Mouse (Mus musculus) MN1 (cell line): ENCODE results near the gene Cd83.
A peak's percentile ranks its signal among the peaks of the same experiment; 100 is the strongest.

Source experiments
- DNase-seq: peaks from one replicate; pipeline ENCODE4 v3.0.0-alpha.2; 2016; ENCODE audit warnings: low spot score

The Cd83 gene

DNA sequence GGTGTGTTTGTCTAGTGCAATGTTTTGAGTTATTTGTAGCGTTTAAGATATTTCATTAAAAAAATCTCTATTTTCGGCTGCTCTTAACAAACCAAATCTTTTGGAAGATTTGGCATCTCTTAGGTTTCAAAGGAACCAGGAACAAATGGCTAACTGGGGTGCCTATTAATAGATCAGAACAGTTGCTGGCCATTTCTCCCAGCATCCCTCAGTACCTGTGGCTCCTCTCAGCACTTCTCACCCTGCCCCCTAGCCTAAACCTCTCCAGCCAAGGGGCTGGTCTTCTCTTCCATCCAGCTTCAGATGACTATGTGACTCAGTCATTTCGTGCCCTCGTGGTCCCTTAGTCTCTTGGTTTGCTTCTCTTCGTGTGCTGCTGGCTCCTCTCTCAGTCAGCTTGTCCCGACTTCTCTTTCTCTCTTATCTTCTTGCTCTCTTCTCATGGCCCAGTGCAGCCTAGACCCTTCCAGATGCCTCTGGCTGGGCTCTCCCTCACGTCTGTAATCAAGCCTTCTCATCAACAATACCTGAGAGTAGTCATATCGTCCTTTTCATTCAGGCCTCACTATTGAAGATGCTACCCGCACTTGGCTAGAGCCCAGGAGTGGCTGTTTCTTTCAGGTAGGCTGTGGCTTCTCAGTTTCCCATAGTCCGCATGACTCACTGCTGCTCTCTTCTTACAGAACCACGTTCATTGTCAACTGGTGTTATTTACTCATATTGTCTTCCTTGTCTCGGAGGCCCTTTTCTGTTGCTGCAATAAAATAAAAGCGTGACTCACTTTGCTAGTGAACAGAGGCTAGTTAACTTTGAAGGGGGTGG, 9.8 kb upstream of the Cd83 start:
- DNase-seq: peak; percentile 24

DNA sequence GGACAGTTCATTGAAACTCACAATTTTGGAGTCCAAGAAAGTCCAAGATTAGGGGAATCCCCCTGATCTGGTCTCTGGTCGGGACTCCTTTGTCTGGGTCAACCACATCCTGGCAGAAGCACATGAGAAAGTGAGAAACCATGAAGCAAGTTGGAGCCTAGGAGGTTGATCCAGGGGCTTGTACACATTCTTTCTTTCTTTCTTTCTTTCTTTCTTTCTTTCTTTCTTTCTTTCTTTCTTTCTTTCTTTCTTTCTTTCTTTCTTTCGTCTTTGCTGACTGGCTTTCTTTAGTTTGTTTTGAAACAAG, 9.2 kb upstream of the Cd83 start:
- DNase-seq: no peak

DNA sequence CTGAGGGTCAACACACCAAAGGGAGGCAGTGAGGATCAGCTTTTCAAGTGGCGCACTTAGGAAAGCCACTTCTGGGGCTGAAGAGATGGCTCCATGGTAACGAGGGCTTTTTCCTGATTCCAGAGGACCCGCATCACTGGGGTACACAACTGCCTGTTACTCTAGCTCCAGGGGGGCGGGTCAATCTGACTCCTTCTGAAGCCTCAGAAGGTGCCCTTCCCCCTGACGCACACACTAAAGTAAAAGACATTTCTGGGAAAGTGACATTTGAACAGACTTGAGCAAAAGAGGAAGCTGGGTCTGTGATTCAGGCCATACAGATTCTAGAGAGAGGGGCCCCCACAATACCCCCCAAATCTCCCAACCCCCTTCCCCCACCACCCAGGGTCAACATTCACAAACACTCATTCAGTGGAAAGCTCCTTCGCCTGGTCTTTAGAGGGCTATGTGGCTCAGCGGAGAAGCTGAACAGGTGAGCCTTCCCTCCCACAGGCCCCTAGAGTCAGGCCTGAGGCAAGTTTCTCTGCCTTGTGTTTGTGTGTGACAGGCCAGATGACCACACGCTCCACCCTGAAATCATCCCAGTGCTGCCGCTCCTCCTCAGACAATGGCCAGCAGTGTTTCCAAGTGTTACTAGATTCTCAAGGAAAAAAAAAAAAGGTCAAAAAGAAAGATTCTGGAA, 7.1 kb upstream of the Cd83 start:
- no peak for DNase-seq

DNA sequence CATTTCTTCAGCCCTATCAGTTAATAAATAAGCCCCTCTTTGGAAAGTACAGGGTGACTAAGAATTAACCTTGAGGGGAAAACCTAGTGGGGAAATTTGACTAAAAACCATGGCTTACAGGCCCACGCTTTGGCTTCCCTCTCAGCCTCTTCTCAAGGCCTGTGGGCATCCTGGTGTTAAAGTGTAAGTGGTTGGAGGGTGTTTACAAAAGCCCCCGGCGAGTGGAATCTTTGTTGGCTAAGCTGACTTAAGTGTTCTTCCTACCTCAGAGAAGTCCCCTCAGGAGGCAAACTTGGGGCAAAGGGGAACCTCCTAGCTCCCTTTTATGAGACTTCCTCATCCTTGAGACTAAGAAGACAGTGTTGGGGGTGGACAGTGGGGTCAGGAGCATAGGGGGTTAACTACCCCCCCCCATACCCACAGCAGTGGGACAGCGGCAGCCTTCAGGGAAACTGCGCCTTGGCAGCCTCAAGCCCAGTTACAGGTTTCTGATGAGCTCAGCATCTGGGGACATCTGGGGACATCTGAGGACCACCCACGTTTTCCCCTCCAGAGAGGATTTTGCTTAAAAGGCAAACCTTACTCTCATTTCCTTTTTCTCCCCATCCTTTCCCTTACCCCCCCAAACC, 6.4 kb upstream of the Cd83 start:
- DNase-seq: no peak

DNA sequence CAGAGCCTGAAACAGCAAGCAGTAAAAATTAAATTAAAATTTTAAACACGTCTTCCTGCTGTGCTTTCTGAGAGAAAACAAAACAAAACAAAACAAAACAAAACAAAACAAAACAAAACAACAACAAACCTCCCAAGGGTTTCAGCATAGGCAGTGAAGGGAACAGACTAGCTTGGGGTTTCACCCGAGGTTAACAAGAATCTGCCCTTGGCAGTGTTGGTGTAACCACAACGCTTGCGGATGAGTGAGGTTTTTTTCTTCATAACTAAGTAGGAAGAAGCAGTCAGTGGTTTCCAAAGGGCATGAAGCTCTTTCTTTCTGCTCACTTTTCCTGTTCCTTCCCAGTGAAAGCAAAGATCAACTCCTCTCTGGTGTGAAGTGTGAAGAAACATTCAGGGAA, 5.6 kb upstream of the Cd83 start:
- no peak for DNase-seq

DNA sequence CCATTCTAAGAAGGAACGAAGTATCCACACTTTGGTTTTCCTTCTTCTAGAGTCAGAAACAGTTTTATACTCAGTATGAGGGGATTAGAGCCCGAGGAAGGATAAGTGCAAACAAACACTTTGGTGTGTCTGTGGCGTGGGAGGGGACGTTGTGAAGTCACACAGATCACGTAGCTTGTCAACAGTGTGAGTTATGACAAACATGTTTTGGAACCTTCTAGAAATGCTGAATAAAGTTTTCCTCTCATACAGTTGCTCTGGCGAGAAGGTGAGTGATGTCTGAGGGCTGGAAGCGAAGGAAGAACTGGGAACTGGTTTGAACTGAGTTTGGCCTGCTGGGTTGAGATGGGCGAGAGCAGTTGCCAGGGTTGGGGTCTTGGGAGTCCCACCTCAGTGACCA, 4.5 kb upstream of the Cd83 start:
- no peak for DNase-seq

DNA sequence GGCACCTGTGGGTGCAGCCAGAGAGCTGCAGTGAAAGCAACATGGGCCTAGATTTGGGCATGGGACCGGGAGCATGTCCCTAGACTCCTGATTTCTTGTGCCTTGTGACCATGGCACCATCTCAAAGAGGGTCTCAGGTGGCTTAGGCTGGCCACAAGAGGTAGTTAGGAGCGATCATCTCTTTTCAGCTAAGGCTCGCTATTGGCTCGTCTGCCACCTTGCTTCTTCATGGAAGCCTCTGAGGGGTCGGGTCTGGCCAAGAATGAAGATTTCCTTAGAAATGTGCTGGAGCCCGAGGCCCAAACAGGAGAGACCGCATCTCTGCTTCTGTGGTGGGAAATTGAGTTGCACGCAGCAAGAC, 1.1 kb downstream of the Cd83 start:
- no peak for DNase-seq

DNA sequence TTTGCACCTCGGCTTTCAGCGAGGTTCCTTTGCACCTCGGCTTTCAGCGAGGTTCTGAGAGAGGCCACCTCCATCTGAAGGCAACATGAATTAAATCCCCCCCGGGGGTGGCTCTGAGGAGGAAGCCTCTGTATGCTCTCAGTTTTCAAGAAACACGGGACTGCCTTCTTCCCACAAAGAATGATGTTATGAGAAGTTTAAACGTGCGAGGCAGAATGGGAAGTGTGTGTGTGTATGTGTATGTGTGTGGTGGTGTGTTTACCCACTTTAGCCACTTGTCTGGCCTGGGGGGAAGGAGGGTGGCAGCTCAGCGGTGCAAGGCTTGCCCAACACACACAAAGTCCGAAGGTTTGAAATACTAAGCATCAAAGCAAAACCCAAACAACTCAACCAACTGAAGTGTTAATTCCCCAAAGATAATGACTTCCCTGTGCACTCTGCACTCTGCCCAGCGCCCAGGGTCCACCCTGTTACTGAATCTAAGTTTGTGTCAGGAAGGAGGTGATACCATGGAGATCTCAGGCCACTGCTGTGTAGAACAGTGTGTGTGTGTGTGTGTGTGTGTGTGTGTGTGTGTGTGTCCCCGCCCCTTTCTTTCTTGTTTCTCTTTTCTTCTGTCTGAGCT, 1.7 kb downstream of the Cd83 start:
- DNase-seq: no peak

DNA sequence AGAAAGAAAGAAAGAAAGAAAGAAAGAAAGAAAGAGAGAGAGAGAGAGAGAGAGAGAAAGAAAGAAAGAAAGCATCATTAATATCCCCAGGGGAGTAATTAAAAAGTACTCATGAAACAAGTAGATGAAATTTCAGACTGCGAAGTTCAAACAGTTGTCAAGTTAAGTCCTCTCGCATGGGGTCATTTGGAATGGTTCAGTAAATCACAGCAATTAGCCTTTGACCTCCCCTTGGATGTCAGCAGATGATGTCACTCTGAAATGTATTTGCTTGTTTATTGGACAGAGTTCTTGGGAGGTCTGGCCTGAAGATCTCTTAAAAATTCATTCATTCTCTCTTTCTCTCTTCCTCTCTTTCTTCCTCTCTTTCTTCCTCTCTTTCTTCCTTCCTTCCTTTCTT, 2.7 kb downstream of the Cd83 start:
- DNase-seq: no peak

DNA sequence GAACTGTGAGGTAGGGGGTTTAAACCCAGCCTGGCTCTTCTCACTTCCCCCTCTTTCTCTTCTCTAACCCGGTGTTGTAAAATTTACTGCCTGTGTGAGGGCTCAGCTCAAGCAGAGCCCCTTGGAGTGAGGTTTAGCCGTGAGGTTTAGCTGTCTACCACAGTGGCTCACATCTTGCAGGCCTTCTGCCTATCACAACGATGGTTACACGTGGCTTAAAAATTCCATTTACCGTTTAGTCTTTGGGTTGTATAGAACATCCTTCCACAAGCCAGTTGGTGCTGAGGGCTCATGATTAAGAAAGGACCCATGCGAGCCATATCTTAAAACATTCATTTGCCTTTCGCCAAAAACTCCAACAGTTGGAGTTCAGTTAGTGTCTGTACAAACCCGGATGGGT, 3.5 kb downstream of the Cd83 start:
- DNase-seq: no peak

DNA sequence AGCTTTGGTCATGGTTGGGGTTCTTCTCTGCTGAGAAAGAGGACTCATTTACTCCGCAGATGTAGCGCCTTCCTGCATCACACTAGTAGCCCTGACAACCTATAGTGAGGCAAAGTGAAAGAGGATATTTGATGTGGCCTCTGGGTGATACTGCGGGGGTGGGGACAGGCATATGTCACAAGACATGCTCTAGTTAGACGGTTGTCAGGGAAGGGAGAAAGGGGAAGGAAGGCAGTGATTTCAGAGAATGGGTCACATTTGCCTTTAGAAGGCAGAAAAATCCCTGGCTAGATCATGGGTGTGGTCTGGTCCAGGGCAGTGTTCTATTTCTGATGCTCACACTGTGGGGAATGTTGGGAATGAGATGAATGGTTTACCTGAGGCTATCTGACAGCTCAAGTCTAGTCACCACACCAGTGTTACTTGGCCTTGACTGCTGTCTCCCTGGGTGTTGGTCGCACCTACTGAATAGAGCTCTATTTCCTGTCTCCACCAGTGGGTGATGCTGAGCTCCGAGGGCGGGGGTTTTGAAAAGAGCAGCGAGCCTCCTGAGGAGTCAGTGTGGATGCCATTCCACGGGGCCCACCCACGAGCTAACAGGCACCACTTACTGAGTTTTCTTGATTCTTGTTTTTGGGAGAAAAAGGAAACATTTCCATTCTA, 4.5 kb downstream of the Cd83 start:
- DNase-seq: no peak

DNA sequence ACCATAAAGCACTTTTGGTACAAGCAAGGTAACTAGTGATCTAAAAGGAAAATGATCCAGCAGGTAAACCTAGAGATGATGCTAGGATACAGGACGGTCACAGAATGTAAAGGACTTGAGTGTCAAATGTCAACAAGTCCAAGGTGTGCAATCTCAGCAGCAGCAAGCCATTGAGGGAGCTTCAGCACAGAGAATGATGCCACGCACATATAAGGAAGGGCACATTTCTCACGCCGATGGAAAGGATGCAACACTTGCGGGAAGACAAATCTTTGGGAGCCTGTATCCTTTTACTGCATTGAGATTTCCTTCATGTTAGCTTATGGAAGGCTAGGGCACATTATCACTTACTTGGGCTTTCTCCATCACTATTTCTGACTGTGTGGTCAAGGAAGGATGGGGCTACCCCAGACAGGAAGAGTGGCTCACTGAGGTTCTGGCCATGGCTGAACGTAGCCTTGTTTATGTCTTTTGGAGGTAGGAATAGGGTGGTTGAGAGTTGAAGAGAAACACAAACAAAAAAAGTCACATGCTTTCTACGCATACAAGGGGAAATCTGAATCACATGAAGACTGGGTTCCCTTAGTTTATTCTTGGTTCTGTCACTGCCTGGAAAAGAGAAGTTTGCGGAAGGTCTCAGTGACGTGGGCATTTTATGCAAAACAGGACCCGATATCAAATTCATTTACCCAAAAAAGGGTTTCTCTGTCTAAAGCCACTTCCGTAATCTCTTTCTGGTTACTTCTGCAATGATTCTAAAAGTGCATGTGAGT, 5.8 kb downstream of the Cd83 start:
- DNase-seq: no peak

DNA sequence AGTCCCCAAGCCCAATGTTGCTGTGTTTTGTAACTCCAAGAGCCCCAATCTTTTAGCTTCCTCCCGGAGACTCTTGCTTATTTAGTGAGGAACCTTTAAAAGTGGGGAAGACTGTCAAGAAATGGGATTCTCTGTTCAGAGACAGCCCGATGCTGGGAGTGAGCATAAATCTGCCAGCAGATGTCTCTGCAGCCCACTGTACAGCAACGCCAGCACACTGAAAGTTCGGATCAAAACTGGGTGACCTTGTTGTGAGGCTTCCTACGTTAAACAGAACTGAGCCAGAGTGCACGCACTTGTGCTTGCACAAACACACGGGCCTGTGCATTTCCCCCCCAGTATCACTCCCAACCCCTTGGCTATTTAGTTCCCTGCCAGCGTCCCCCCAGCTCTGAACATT, 10.8 kb downstream of the Cd83 start:
- DNase-seq: no peak

DNA sequence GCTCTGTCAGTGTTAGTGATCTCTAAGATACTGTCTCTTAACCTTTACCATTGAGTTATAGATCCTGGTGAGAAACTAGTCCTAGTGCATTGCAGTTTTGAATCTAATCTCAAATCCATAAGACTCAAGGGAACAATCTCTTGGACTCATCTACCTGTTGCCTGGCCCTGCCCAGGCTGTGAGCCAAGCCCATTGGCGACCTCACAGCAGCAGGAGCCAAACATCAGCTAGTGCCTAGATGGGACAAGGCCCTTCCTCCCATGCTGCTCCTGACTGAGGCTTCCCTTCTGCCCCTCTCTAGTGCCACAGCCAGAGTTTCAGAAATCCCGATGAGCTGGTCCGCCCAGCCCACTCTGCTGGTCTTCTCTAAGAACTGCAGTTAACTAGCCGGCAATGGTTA, 14.1 kb downstream of the Cd83 start:
- DNase-seq: no peak

DNA sequence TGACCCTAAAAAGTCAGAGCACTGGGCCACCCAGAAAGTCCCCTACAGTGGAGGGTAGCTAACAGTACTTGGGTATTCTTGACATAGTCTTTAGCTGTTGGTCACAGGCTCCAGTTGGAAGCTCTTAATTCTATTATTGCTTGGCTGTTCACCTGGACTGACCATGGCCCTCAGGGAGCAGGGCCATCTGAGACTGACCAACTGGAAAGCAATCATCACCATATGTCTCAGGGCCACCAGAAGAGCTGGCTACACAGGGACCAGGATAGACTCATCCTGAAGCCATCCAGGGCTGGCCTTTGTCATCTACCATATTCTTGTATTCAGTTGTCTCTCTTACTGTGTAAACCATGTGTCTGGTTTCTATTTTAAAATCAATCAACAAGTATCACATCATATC, 15.6 kb downstream of the Cd83 start:
- no peak for DNase-seq

DNA sequence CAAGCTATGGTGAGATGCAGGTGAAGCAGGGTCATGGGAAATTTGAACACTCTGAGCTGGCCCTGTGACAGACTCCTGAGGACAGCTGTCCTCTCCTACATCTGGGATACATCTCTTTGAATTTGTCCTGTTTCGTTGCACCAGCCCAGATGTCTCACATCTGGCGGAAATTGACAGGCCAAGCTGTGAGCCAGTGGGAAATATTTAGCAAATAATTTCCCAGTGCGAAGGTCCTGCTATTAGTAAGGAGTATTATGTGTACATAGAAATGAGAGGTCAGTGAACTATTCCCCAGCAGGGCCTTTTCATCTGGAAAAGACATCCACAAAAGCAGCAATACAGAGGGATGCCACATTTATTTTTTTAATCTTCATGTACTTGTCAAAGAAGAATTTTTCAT, 17.4 kb downstream of the Cd83 start:
- DNase-seq: no peak

DNA sequence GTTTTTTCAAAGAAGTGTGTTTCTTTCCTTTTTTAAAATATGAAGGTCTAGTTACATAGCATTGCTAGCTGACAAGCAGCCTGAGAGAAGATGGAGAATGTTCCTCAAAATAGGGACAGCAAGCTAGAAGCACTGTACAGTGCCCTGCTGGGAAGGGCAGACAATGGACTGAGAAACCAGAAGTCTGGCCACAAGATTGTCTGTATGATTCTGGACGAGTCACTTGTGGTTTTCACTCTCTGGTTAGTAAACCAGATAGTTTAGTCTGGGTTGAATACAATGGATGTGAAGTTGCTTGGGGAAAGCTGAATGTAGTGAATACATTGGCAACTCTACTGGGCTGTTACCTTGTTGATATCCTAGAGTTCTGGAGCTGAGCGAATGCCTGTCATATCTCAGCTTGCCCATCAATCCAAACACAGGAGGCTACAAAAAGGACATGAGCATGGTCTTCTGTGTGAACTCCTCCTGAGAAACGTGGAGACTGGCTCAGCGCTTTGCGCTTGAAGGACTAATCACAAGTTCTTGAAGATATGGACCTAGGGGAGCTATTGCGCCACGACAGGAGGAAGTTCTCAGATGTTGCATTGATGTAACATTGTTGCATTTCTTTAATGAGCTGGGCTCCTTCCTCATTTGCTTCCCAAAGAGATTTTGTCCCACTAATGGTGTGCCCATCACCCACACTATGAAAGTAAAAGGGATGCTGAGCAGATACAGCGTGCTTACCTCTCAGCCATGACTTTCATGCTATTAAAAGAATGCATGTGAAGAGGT, 18.0 kb downstream of the Cd83 start:
- DNase-seq: no peak

DNA sequence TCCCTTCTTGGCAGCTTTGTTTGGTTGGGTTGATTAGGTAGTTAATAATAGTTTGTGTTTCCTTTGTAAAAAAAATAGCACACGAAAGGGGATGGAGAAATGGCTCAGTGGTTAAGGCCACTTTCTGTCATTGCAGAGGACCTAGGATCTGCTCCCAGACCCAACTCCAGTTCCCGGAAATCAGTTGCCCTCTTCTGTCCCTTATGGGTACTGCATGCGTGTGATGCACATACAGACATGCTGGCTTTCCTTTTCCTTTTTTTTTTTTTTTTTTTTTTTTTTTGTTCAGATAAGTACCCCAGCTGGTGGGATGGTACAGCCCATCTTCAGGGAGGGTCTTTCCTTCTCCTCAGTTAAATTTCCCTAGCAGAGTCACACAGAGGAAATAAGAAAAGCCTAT, 20.1 kb downstream of the Cd83 start:
- no peak for DNase-seq

DNA sequence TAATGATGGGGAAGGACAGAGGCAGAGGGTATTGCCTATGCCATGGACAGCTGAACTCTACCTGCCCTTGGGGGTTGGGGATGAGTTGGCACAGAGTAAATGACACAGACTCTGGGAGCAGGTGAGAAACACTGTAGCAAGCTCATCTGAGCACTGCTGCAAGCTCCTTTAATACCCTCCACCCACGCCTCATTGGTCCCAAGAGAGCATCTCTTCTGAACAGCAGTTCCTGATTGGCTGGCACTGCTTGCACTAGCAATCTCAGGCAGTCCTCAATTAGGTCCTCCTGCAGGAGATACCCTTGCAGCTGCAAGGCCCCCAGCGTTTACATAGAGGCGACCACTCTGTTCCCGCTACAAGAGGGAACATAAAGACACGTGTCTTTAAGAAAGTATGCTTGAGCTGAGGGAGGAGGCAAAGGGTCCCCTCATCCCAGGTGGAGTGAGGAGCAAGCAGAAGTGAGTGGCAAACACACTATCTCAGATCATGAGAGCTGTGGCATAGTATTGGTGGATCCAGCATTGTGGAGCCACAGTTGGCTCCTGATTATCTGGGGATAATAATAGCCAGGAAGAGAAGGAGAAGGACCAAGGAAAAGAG, 20.7 kb downstream of the Cd83 start:
- DNase-seq: no peak

DNA sequence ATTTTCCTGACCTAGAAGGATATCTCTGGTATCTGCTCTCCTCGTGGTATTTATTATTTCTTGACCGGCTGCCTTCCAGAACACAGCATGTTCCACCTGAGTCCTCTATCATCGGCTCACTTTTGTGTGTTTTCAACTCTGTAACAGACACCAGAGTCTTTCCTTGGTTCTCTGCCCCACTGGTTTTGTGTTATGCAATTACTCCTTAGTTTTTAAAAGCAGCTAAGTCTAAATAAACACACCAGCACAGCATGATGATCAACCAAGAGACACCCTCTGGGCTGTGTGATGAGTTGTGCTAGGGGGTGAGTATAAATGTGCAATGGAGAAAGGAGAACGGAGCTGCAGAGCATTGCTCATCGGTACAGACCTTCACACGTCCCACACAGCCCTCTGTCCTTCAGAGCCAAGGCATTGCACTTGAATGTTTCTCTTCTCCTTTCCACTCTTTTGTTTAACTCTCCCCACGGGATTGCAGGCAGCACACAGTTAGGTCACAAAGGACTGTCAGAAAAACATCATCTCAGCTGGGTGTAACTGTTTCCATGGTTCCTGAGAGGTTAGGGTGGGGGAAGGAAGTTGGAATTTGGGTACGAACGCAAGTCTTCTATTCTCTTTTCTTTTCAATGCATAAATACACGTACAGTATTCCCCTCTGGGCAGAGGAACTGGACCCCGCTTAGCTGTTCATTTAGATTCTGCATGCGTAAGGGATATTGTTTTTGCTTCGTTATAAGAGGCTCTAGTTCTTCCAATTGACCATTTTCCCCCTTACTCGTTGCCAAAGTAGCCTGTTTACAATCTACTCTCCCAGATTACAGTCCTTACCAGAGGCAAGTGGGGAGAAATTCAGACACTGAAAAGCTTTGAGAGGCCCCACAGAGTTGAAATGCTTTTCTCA, 22.0 kb downstream of the Cd83 start:
- DNase-seq: no peak
